Mouse (Mus musculus) effector memory CD4-positive, alpha-beta T cell, adult 7 months (primary cell): ENCODE measurements around the gene Mbtd1. TPM values are rescaled to one million over a fixed set of nuclear protein-coding genes. Genes with fewer than 3 reads are reported as not detected.

Source experiments
- polyA plus RNA-seq: library from polyadenylated mRNA; unstranded; fragments of 100-300 nt; shearing (Covaris generic); gene quantifications from one replicate; pipeline ENCODE4 v1.2.1, GENCODE M21; 2017

Gene Mbtd1
- 39.5 TPM for polyA plus RNA-seq

DNA sequence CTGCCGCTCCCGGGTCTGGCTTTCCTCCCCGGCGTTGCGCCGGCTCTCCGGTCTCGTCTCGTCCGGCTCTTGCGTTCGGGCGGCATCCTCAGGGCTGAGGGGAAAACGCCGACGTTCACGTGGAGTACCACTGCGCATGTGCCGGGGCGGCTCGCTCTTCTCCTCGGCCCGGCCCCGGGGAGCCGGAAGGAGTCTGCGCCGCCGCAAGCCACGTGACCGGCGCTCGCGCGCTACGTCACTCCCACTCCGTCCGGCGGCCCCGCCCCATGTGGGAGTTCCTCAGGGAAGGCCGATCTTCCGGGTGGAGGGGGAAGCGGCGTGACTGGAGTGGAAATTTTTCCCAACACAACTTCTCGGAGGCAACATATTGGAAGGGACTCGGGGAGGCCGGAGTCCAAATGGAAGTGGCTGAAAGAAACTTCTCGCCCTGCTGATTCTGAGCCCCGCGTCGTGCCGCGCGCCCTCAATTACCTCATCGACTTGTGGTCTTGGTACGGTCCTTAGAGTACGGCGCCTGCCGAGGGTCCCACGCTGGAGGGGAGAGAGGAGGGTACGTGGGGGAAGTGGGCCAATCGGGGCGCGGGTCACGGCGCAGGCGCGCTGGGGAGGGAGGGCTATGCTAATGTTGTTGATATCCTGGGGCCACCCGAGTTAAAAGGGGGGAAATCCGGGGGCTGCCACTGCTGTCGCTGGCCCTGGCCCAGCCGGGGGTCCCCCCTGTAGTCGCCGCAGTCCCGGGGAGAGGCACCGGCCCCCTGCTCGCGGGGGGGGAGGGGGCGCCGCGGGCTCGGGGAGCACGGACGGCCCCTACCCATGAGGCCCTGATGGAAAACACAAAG lies at the start of gene Mbtd1, which contains the start of gene Utp18:
Mbtd1 (plus strand) TSS at position 281 of the 839 bp plus-strand sequence.
Utp18 (minus strand) TSS at position 195 of the 839 bp plus-strand sequence.

DNA sequence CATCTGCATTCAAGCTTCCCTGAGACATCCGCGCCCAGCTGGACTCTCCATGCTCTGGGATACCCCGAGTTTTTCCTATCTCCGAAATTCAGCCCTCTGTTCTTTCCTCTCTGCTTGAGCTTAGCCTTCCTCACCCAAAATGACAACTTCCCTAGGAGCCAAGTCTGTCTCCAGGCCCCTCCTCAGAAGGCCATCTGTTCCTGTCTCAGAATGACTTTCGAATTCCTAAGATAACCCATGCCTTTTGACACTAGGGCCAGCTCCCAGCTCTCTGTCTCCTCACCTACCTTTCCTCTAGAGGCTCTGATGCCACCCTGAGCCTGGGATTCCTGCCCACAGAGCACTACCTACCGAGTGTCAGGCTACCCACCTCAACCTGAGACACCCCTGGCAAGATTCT lies 70.5 kb downstream of the Mbtd1 start, which contains the start of gene Nme2:
Nme2 (minus strand) TSS at position 101 of the 400 bp plus-strand sequence.

DNA sequence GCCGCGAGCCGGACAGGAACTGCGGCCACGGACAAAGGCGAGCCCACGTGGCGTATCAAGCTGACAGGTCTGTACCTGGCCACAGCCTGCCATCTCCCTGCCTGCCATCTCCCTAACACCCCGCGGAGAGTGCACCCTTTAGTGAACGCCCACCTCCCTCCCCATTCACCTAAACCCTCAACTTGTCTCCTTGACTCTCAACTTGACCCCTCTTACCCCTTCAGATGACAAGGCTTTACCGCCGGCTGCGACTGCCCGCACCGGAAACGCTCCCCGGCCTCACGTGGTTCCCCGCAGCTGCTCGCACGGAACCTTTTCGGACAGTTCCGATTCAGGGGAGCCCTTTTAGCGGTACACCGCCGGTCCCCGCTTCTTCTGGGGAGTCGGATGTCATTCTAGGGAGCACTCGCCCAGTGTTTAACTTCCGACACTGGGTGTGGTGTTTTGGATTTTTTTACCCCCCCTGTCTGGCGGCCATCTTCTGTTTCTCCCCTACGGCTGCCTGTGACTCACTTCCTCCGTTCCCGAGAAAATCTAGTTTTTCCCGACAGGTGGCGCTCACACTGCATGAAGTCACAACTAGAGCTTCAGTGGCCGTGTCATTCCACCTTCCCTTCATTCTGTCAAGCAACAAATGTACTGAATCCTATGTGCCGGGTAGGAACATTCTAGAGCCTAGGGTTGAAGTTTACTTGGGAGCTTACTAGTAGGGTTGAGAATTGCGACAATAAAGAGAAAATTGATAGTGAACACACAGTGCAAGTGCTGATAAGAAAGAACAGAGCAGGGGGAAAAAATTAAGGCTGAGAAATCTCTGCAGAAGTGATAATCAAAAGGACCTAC lies 82.6 kb downstream of the Mbtd1 start, which contains the start of the genes Gm20390 and Nme1:
Gm20390 (minus strand) TSS at position 289 of the 843 bp plus-strand sequence.
Nme1 (minus strand) TSS at position 517 of the 843 bp plus-strand sequence.

DNA sequence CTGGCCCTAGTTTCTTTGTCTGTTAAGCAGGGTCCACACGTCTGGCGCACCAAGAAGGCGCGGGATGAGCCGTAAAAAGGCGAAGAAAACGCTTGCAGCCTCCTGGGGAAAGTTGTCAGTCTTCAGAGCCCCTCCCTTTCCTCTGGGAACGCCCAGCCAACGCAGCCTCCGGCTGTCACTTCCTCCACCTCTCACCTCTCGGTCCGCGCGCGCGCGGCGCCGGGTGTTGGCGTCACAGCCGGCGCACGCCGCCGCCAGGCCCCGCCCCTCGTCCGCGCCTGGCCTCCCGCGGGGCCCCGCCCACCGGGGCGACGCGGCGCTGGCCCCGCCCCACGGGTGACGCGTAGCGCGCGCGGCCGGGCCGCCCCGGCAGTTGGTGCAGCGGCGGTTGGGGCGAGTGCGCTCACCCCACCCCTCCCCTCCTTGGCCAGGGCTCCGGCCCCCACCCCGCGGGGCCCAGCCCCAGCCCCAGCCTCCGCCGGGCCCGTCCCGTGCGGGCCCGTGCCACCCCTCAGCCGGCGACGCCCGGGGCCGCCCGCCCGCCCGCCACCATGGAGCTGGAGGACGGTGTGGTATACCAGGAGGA lies 110.2 kb downstream of the Mbtd1 start, which contains the start of gene Spag9:
Spag9 (plus strand) TSS at position 372 of the 586 bp plus-strand sequence.

Other genes starting within 250 kb of the Mbtd1 start
- 58.7 TPM for gene Utp18, start 86 bp upstream of the Mbtd1 start, polyA plus RNA-seq
- 180 TPM for gene Nme2, start 70.4 kb downstream of the Mbtd1 start, polyA plus RNA-seq
- 155 TPM for gene Gm20390, start 82.4 kb downstream of the Mbtd1 start, polyA plus RNA-seq
- gene Nme1, start 82.7 kb downstream of the Mbtd1 start, polyA plus RNA-seq: 73.0 TPM
- 136 TPM for gene Spag9, start 110.2 kb downstream of the Mbtd1 start, polyA plus RNA-seq